Mouse (Mus musculus): Measurements from ENCODE around the gene Ckmt1. TPM values are rescaled to one million over a fixed set of nuclear protein-coding genes. Genes with fewer than 3 reads are reported as not detected.
"Not testable (repeated sequence)": the region's sequence is repeated elsewhere in the genome, so short reads cannot be mapped to it uniquely, and the experiment has no call there.

The Ckmt1 gene
- polyA plus RNA-seq, 1 experiment, result not detected

- no peak for TF ChIP-seq GATA1 (IDR thresholded peaks at IDR 0.05; ENCODE audit: low read length)
Measured at GRCm38 (mm10) chr2:121374766-121375165, 17.3 kb downstream of the Ckmt1 start.

DNA sequence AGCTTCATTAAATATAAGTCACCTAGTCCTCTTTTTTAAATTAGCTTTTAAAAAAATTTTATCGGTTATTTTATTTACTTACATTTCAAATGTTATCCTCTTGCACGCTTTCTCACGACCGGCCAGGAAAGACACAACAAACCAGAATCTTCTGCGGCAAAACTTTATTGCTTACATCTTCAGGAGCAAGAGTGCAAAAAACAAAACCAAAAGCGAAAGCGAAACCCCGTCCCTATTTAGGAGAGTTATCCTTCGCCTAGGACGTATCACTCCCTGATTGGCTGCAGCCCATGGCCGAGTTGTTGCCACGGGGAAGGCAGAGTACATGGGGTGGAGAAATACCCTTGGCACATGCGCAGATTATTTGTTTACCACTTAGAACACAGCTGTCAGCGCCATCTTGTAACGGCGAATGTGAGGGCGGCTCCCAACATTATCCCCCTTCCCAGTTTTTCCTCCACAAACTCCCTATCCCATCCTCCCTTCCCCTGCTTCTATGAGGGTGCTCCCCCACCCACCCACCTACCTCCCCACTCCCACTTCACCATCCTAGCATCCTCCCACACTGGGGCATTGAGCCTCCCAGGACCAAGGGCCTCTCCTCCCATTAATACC lies 29.6 kb downstream of the Ckmt1 start, which contains the start of gene Strc:
Gene Strc (minus strand): TSS at position 208 of the 615 bp plus-strand sequence.
- TF ChIP-seq GATA1 (IDR thresholded peaks at IDR 0.05; ENCODE audit: low read length), result not testable (repeated sequence)

- no peak for TF ChIP-seq GATA1 (IDR thresholded peaks at IDR 0.05; ENCODE audit: low read length)
Measured at GRCm38 (mm10) chr2:121396624-121397023, 39.1 kb downstream of the Ckmt1 start.

GRCm38 (mm10) chr2:121403296-121403695 lies 45.8 kb downstream of the Ckmt1 start:
- no peak for TF ChIP-seq GATA1 (IDR thresholded peaks at IDR 0.05; ENCODE audit: low read length)

DNA sequence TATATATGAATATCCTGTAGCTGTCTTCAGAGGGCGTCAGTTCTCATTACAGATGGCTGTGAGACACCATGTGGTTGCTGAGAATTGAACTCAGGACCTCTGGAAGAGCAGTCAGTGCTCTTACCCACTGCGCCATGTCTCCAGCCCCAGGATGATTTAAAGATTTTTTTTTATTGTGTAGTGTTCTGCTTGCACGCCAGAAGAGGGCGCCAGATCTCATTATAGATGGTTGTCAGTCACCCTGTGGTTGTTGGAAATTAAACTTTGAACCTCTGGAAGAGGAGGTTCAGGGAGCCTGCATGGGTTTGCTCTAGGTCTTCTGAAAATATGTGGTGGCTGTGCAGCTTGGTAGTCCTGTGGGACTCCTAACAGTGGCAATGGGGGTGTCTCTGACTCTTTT lies 50.6 kb downstream of the Ckmt1 start:
- TF ChIP-seq GATA1 (IDR thresholded peaks at IDR 0.05; ENCODE audit: low read length), result no peak

- TF ChIP-seq GATA1 (IDR thresholded peaks at IDR 0.05; ENCODE audit: low read length), result no peak
Measured at GRCm38 (mm10) chr2:121412843-121413386, 55.4 kb downstream of the Ckmt1 start.

Other genes with a start within 250 kb of the Ckmt1 start
- not detected in 2 replicates for gene Tgm7, start 247.9 kb upstream of the Ckmt1 start, polyA plus RNA-seq (2012)
- 4.1 and 5.7 TPM in 2 replicates for gene Adal, start 217.3 kb upstream of the Ckmt1 start, polyA plus RNA-seq (2012)
- gene Lcmt2, start 217.1 kb upstream of the Ckmt1 start, polyA plus RNA-seq (2012), result 12.9 and 14.2 TPM in 2 replicates
- 17.0 and 25.6 TPM in 2 replicates for gene Tubgcp4, start 187.1 kb upstream of the Ckmt1 start, polyA plus RNA-seq (2012)
- 10.8 and 12.7 TPM in 2 replicates for gene Zscan29, start 186.6 kb upstream of the Ckmt1 start, polyA plus RNA-seq (2012)
- 19.4 and 21.1 TPM in 2 replicates for gene Trp53bp1, start 86.3 kb upstream of the Ckmt1 start, polyA plus RNA-seq (2012)
- 16.2 and 20.0 TPM in 2 replicates for gene Map1a, start 68.1 kb upstream of the Ckmt1 start, polyA plus RNA-seq (2012)
- 3.4 and 3.7 TPM in 2 replicates for gene Ppip5k1, start 2.3 kb upstream of the Ckmt1 start, polyA plus RNA-seq (2012)
- gene Strc, start 29.5 kb downstream of the Ckmt1 start, polyA plus RNA-seq (2012), result not detected in 2 replicates
- gene Pdia3, start 56.1 kb downstream of the Ckmt1 start, polyA plus RNA-seq (2012), result 564 and 628 TPM in 2 replicates
- gene Catsper2, start 56.1 kb downstream of the Ckmt1 start, polyA plus RNA-seq (2012), result 0.13 and 0.21 TPM in 2 replicates
- gene Ell3, start 86.6 kb downstream of the Ckmt1 start, polyA plus RNA-seq (2012), result not detected in 2 replicates
- 285 and 304 TPM in 2 replicates for gene Serf2, start 91.5 kb downstream of the Ckmt1 start, polyA plus RNA-seq (2012)
- 176 and 206 TPM in 2 replicates for gene Hypk, start 95.6 kb downstream of the Ckmt1 start, polyA plus RNA-seq (2012)
- not detected in 2 replicates for gene Serinc4, start 99.1 kb downstream of the Ckmt1 start, polyA plus RNA-seq (2012)
- gene Mfap1b, start 116.4 kb downstream of the Ckmt1 start, polyA plus RNA-seq (2012), result 1.7 and 2.7 TPM in 2 replicates
- 3.9 and 6.2 TPM in 2 replicates for gene Mfap1a, start 149.0 kb downstream of the Ckmt1 start, polyA plus RNA-seq (2012)
- gene Wdr76, start 149.0 kb downstream of the Ckmt1 start, polyA plus RNA-seq (2012), result 0.82 and 1.2 TPM in 2 replicates